Mouse (Mus musculus) limb, embryonic 10.5 days (tissue): ENCODE measurements at regions not wholly inside any gene's neighbourhood (a gene's known extent, or its start where the extent isn't known, plus 50 kb on each side); places are given as distances from the start of the nearest gene placed in this dataset.
"Not testable (repeated sequence)": the region's sequence is repeated elsewhere in the genome, so short reads cannot be mapped to it uniquely, and the experiment has no call there.

Source experiments
- DNase-seq: peaks from one replicate; pipeline ENCODE4 v3.0.0-alpha.2; 2017; ENCODE audit warnings: low spot score
- H3K27ac ChIP-seq: fragments of 300-500 bp; sonication (generic); 2 replicates; pipeline ENCODE4 v1.5.1; 2016; ENCODE audit warnings: mild to moderate bottlenecking
- H3K27me3 ChIP-seq: fragments of 300-500 bp; sonication (generic); 2 replicates; pipeline ENCODE4 v1.6.1; 2016; ENCODE audit warnings: low read depth, mild to moderate bottlenecking; ENCODE audit not compliant: poor library complexity, severe bottlenecking
- H3K36me3 ChIP-seq: fragments of 300-500 bp; sonication (generic); 2 replicates; pipeline ENCODE4 v1.6.1; 2016; ENCODE audit warnings: mild to moderate bottlenecking, moderate library complexity
- H3K4me1 ChIP-seq: fragments of 300-500 bp; sonication (generic); 2 replicates; pipeline ENCODE4 v1.6.1; 2016
- H3K4me3 ChIP-seq: fragments of 300-500 bp; sonication (generic); 2 replicates; pipeline ENCODE4 v1.5.1; 2016; ENCODE audit warnings: mild to moderate bottlenecking, moderate library complexity
- H3K9me3 ChIP-seq: fragments of 300-500 bp; sonication (generic); replicated peaks from 2 replicates; pipeline ENCODE4 v1.6.1; 2016; ENCODE audit warnings: mild to moderate bottlenecking
- WGBS: fragments of 180-500 bp; shearing (Covaris S2); methylation state at CpG from one replicate; pipeline ENCODE4 v1.1.7; 2016; 5-methylcytosine and 5-hydroxymethylcytosine counted together

- H3K4me3 ChIP-seq = no peak overlapping the region
- no peak overlapping the region for H3K27ac ChIP-seq
- peaks cover 9% of the 10 kb centered on the region for H3K4me1 ChIP-seq
- WGBS = 68% methylated on average over 1 of the region's 1 CpGs
- no peaks in the 10 kb centered on the region for H3K36me3 ChIP-seq
- no peak for DNase-seq
- H3K9me3 ChIP-seq = no peaks in the 10 kb centered on the region
- peaks cover 6% of the 10 kb centered on the region; the same call in 1 of the 2 replicates for H3K27me3 ChIP-seq
Observed at GRCm38 (mm10) chr2:109402556-109402955, 122.0 kb upstream of the Mettl15 start.

DNA sequence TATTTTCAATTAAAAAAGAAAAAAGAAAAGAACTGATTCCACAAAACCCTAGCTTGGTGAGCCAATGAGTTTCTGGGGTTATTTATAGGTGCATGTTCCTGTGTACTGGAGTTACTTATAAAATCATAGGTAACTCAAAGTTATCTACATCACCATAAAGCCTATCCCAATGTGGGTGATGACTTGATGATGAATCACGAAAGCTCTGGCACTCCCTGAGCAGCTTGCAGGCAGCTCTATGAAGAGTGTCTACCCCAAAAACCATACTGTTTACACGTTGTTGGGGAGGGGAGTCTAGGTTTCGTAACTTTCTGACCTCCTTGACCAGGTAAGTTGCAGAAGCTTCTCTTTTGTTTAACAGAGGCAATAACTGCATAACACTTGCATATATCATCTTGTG, 123.7 kb upstream of the Mettl15 start:
- no peak for DNase-seq
- H3K36me3 ChIP-seq = no peaks in the 10 kb centered on the region
- no peak overlapping the region for H3K4me3 ChIP-seq
- H3K9me3 ChIP-seq = no peaks in the 10 kb centered on the region
- no peak overlapping the region for H3K27ac ChIP-seq
- H3K27me3 ChIP-seq = peaks cover 6% of the 10 kb centered on the region; the same call in 1 of the 2 replicates
- H3K4me1 ChIP-seq = peaks cover 9% of the 10 kb centered on the region
- 73% methylated on average over 3 of the region's 3 CpGs for WGBS

DNA sequence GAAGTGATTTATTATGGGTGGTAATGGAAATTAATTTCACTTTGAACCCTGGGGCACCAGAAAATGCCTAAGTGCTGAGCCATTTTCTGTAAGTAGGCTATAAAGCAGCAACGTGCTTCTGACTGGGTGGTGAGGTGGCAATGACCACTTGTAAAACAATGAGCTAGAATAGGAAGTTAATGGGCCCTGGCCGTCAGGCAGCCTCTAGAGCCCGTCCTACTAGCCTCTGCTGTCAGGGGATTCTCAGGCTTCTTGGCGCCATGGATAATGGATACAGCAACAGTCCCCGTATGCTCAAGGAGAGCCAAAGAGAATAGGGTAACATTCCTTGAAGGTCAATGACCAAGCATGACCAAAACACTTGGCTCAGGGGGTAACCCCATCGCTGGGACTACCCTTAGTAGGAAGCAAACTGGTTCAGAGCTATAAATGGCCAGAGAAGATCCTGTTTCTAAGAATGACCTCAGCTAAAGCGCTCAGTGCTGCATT, 126.1 kb upstream of the Mettl15 start:
- DNase-seq = no peak
- no peaks in the 10 kb centered on the region for H3K36me3 ChIP-seq
- no peak overlapping the region for H3K27ac ChIP-seq
- H3K27me3 ChIP-seq = peaks cover 6% of the 10 kb centered on the region; the same call in 1 of the 2 replicates
- 41% methylated on average over 7 of the region's 7 CpGs for WGBS
- peaks cover 9% of the 10 kb centered on the region for H3K4me1 ChIP-seq
- no peaks in the 10 kb centered on the region for H3K9me3 ChIP-seq
- no peak overlapping the region for H3K4me3 ChIP-seq

GRCm38 (mm10) chr2:109420098-109420497, 139.6 kb upstream of the Mettl15 start:
- no peaks in the 10 kb centered on the region for H3K4me1 ChIP-seq
- no peaks in the 10 kb centered on the region for H3K27me3 ChIP-seq
- no peak for DNase-seq
- H3K27ac ChIP-seq = no peak overlapping the region
- no peaks in the 10 kb centered on the region for H3K9me3 ChIP-seq
- no peaks in the 10 kb centered on the region for H3K36me3 ChIP-seq
- H3K4me3 ChIP-seq = no peak overlapping the region

- no peak overlapping the region for H3K27ac ChIP-seq
- H3K27me3 ChIP-seq = no peaks in the 10 kb centered on the region
- no peaks in the 10 kb centered on the region for H3K4me1 ChIP-seq
- WGBS = 92% methylated on average over 3 of the region's 3 CpGs
- H3K4me3 ChIP-seq = no peak overlapping the region
- no peaks in the 10 kb centered on the region for H3K9me3 ChIP-seq
- no peaks in the 10 kb centered on the region for H3K36me3 ChIP-seq
- DNase-seq = no peak
Observed at GRCm38 (mm10) chr2:109431183-109431582, 150.6 kb upstream of the Mettl15 start.

GRCm38 (mm10) chr2:109442551-109443120, 162.1 kb upstream of the Mettl15 start:
- H3K36me3 ChIP-seq = no peaks in the 10 kb centered on the region
- 85% methylated on average over 3 of the region's 3 CpGs for WGBS
- H3K9me3 ChIP-seq = no peaks in the 10 kb centered on the region
- H3K27ac ChIP-seq = no peak overlapping the region
- no peaks in the 10 kb centered on the region for H3K27me3 ChIP-seq
- no peak overlapping the region for H3K4me3 ChIP-seq
- no peak for DNase-seq
- H3K4me1 ChIP-seq = no peaks in the 10 kb centered on the region

GRCm38 (mm10) chr2:109443521-109444066, 163.0 kb upstream of the Mettl15 start:
- no peaks in the 10 kb centered on the region for H3K36me3 ChIP-seq
- no peak for DNase-seq
- H3K27me3 ChIP-seq = no peaks in the 10 kb centered on the region
- H3K27ac ChIP-seq = no peak overlapping the region
- 85% methylated on average over 3 of the region's 3 CpGs for WGBS
- no peaks in the 10 kb centered on the region for H3K4me1 ChIP-seq
- no peaks in the 10 kb centered on the region for H3K9me3 ChIP-seq
- H3K4me3 ChIP-seq = no peak overlapping the region

DNA sequence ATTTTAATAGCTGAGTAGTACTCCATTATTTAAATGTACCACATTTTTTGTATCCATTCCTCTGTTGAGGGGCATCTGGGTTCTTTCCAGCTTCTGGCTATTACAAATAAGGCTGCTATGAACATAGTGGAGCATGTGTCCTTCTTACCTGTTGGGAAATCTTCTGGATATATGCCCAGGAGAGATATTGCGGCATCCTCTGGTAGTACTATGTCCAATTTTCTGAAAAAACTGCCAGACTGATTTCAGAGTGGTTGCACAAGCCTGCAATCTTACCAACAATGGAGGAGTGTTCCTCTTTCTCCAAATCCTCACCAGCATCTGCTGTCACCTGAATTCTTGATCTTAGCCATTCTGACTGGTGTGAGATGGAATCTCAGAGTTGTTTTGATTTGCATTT, 181.7 kb upstream of the Mettl15 start:
- H3K27me3 ChIP-seq, H3K4me1 ChIP-seq, H3K27ac ChIP-seq, H3K9me3 ChIP-seq, H3K4me3 ChIP-seq, H3K36me3 ChIP-seq, DNase-seq: not testable (repeated sequence)
- WGBS = 96% methylated on average over 1 of the region's 1 CpGs

DNA sequence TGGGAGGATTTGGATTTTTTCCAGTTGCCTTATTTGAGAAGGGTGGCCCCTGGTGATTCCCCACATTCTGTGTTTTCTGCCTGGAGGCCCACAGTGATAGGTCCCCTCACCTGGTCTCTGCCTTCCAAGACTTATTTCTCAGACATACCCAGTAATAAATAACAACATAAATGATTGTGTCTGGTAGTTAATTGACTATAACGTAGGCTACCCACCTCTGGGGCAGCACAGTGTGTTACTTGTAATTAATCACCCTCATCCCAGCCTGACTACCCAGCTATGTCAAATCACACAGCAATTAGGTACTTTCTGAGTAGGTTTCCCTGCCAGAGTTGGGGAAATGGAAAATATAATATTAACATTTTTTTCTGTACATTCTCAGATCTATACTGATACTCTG, 190.2 kb upstream of the Bdnf start:
- Histone ChIP-seq H3K4me1 (no peaks in the 10 kb centered on the region), H3K27ac (no peak overlapping the region), H3K36me3 (no peaks in the 10 kb centered on the region), H3K4me3 (no peak overlapping the region), H3K9me3 (no peaks in the 10 kb centered on the region), H3K27me3 (no peaks in the 10 kb centered on the region)
- 42% methylated on average over 1 of the region's 1 CpGs for WGBS
- no peak for DNase-seq

GRCm38 (mm10) chr2:109487591-109487990, 186.9 kb upstream of the Bdnf start:
- Histone ChIP-seq H3K4me3 (no peak overlapping the region), H3K27me3 (no peaks in the 10 kb centered on the region), H3K27ac (no peak overlapping the region), H3K9me3 (no peaks in the 10 kb centered on the region), H3K4me1 (no peaks in the 10 kb centered on the region), H3K36me3 (no peaks in the 10 kb centered on the region)
- DNase-seq = no peak
- 88% methylated on average over 1 of the region's 1 CpGs for WGBS

GRCm38 (mm10) chr2:109502186-109502585, 172.3 kb upstream of the Bdnf start:
- Histone ChIP-seq H3K27ac (no peak overlapping the region), H3K27me3 (no peaks in the 10 kb centered on the region), H3K4me1 (0 out of 2 replicates have a peak, but pooled peaks cover 2% of the 10 kb centered on the region), H3K36me3 (no peaks in the 10 kb centered on the region), H3K9me3 (no peaks in the 10 kb centered on the region), H3K4me3 (no peak overlapping the region)
- DNase-seq = no peak
- WGBS = 65% methylated on average over 5 of the region's 5 CpGs

DNA sequence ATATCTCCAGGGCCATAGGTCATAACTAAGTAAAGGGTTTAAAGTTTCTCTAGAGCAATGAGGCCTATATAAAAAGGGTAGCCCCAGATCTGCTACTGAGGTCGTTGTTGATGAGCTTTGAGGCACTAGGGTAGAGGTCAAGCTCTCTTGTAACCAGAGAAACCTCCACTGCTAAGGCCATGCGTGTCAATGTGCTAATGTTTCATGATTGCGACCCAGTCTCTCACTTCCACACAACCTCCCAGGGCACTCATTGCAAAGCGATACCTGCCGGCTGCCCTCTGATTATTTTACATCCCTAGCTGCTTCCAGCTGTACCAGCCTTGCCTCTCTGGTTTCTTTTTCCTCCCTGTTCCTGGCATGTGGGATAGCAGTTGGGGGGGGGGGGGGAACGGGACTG, 169.6 kb upstream of the Bdnf start:
- 60% methylated on average over 6 of the region's 6 CpGs for WGBS
- H3K4me1 ChIP-seq = 0 out of 2 replicates have a peak, but pooled peaks cover 2% of the 10 kb centered on the region
- no peaks in the 10 kb centered on the region for H3K36me3 ChIP-seq
- no peak overlapping the region for H3K4me3 ChIP-seq
- H3K9me3 ChIP-seq = no peaks in the 10 kb centered on the region
- DNase-seq = no peak
- no peak overlapping the region for H3K27ac ChIP-seq
- H3K27me3 ChIP-seq = no peaks in the 10 kb centered on the region

DNA sequence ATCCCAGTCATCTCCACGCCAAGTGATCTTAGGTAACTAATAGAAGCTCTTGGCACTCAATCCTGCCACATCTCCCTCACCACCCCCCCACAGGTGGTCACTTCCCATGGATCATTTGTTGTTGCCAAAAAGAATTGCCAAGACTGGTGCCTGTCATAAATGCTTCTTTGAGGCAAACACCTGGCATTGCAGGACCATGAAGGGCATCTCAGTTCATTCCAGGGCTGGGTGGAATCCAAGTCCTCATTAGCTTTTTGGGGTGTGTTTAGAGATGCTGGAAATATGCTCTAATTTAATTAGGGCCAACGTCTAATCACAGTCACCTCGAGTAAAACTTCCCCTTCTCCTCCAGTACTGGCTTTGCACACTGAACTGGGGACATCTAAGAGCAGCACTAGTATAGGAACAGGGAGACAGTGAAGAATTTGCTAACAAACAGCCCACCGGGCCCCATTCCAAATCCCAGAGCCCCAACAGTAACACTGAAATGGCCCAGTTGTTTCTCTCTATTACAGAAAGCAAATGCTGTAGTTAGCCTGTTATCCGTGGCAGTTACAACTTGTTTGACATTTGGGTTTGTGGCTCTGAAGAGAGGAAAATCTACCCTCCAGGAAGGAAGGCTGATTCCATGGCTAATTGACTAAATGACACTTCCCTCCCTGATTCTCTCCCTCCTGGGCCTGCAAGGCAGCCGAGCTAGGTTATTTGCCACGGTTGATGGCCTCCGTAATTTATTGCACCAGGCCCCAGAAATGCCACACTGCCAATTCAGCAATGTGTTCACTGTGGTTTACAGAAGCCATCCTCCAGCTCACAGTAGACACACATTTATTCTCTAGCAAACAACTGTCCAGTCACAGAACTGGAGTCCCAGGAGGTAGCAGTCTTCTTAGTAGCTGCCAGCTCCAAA, 164.2 kb upstream of the Bdnf start:
- WGBS = 43% methylated on average over 8 of the region's 8 CpGs

More for the DNA sequence above, 164.2 kb upstream of the Bdnf start:
- H3K9me3 ChIP-seq = no peaks in the 10 kb centered on the region
- no peaks in the 10 kb centered on the region for H3K36me3 ChIP-seq
- no peak overlapping the region for H3K27ac ChIP-seq
- no peaks in the 10 kb centered on the region for H3K27me3 ChIP-seq
- DNase-seq = no peak
- peaks cover 10% of the 10 kb centered on the region for H3K4me1 ChIP-seq
- no peak overlapping the region for H3K4me3 ChIP-seq
